Mouse (Mus musculus): ENCODE measurements around the gene Gapdh.
A peak's percentile ranks its signal among the peaks of the same experiment; 100 is the strongest.

The Gapdh gene

GRCm38 (mm10) chr6:125149569-125149950 lies 16.7 kb downstream of the Gapdh start:
- DNase-seq (ENCODE audit: low read depth, low spot score), result no peak

- DNase-seq (ENCODE audit: low read depth, low spot score), result no peak
Measured at GRCm38 (mm10) chr6:125148926-125149568, 17.2 kb downstream of the Gapdh start.

GRCm38 (mm10) chr6:125148251-125148925 lies 17.9 kb downstream of the Gapdh start:
- no peak for DNase-seq (ENCODE audit: low read depth, low spot score)

GRCm38 (mm10) chr6:125147329-125147728 lies 18.9 kb downstream of the Gapdh start:
- no peak for DNase-seq (ENCODE audit: low read depth, low spot score)

- DNase-seq (ENCODE audit: low read depth, low spot score), result no peak
Measured at GRCm38 (mm10) chr6:125146797-125147196, 19.5 kb downstream of the Gapdh start.

- DNase-seq (ENCODE audit: low read depth, low spot score), result no peak
Measured at GRCm38 (mm10) chr6:125146148-125146547, 20.1 kb downstream of the Gapdh start.

GRCm38 (mm10) chr6:125145479-125145951 lies 20.8 kb downstream of the Gapdh start:
- no peak for DNase-seq (ENCODE audit: low read depth, low spot score)

GRCm38 (mm10) chr6:125145001-125145400 lies 21.3 kb downstream of the Gapdh start, which contains the start of gene Iffo1:
Gene Iffo1, plus strand, starts transcription at chr6:125145241.
- DNase-seq (ENCODE audit: low read depth, low spot score), result peak; percentile 86

- no peak for DNase-seq (ENCODE audit: low read depth, low spot score)
Measured at GRCm38 (mm10) chr6:125143904-125144303, 22.4 kb downstream of the Gapdh start.

- DNase-seq (ENCODE audit: low read depth, low spot score), result no peak
Measured at GRCm38 (mm10) chr6:125143128-125143527, 23.1 kb downstream of the Gapdh start.

GRCm38 (mm10) chr6:125142436-125142835 lies 23.8 kb downstream of the Gapdh start:
- DNase-seq (ENCODE audit: low read depth, low spot score), result no peak

GRCm38 (mm10) chr6:125139747-125140146 lies 26.5 kb downstream of the Gapdh start:
- no peak for DNase-seq (ENCODE audit: low read depth, low spot score)

GRCm38 (mm10) chr6:125137002-125137671 lies 29.1 kb downstream of the Gapdh start:
- no peak for DNase-seq (ENCODE audit: low read depth, low spot score)

GRCm38 (mm10) chr6:125132470-125132869 lies 33.8 kb downstream of the Gapdh start:
- no peak for DNase-seq (ENCODE audit: low read depth, low spot score)

GRCm38 (mm10) chr6:125131302-125132156 lies 34.7 kb downstream of the Gapdh start, which contains the start of gene Nop2:
Gene Nop2, plus strand, starts transcription at chr6:125131909.
- DNase-seq (ENCODE audit: low read depth, low spot score), result peak; percentile 92

GRCm38 (mm10) chr6:125129710-125130402 lies 36.4 kb downstream of the Gapdh start:
- DNase-seq (ENCODE audit: low read depth, low spot score), result no peak

GRCm38 (mm10) chr6:125128724-125129123 lies 37.5 kb downstream of the Gapdh start:
- DNase-seq (ENCODE audit: low read depth, low spot score), result no peak

GRCm38 (mm10) chr6:125119387-125119786 lies 46.9 kb downstream of the Gapdh start:
- DNase-seq (ENCODE audit: low read depth, low spot score), result no peak

- no peak for DNase-seq (ENCODE audit: low read depth, low spot score)
Measured at GRCm38 (mm10) chr6:125112553-125112952, 53.7 kb downstream of the Gapdh start.
